Mouse (Mus musculus): Measurements from ENCODE around the gene Slc7a10. TPM values are rescaled to one million over a fixed set of nuclear protein-coding genes. Genes with fewer than 3 reads are reported as not detected.

The Slc7a10 gene
- total and polyA plus RNA-seq, 2 experiments from 2014 or later = 24.1 to 39.1 TPM

GRCm38 (mm10) chr7:35143864-35144618 lies 42.1 kb upstream of the Slc7a10 start:
- no peak overlapping the region for H3K4me3 ChIP-seq (ENCODE audit: low read depth, low read length)
- H3K9ac ChIP-seq (replicated peaks; ENCODE audit: low read length, poor library complexity, severe bottlenecking) = no peak overlapping the region
- no peaks in the 10 kb centered on the region for H3K9me3 ChIP-seq (ENCODE audit: low read length)
- DNase-seq (ENCODE audit: low spot score) (no peak), ATAC-seq (ENCODE audit: low FRiP score) (no peak)
- H3K4me2 ChIP-seq (ENCODE audit: low read depth, low read length, poor library complexity, severe bottlenecking) = no peak overlapping the region
- H3K4me1 ChIP-seq (ENCODE audit: insufficient read depth, low read length) = no peaks in the 10 kb centered on the region
- H3K27ac ChIP-seq (ENCODE audit: low read depth, low read length) = no peak overlapping the region
- WGBS = 75% methylated on average over 6 of the region's 6 CpGs
- no peaks in the 10 kb centered on the region for H3K36me3 ChIP-seq (ENCODE audit: insufficient read depth, low read length)
- H3K27me3 ChIP-seq (ENCODE audit: insufficient read depth, low read length) = no peaks in the 10 kb centered on the region
- TF ChIP-seq CTCF (IDR thresholded peaks at IDR 0.05) = no peak

GRCm38 (mm10) chr7:35145068-35145467 lies 41.1 kb upstream of the Slc7a10 start:
- Histone ChIP-seq H3K27ac (ENCODE audit: low read depth, low read length) (no peak overlapping the region), H3K9me3 (ENCODE audit: low read length) (no peaks in the 10 kb centered on the region), H3K36me3 (ENCODE audit: insufficient read depth, low read length) (no peaks in the 10 kb centered on the region), H3K4me1 (ENCODE audit: insufficient read depth, low read length) (no peaks in the 10 kb centered on the region), H3K27me3 (ENCODE audit: insufficient read depth, low read length) (no peaks in the 10 kb centered on the region), H3K4me3 (ENCODE audit: low read depth, low read length) (no peak overlapping the region), H3K4me2 (ENCODE audit: low read depth, low read length, poor library complexity, severe bottlenecking) (no peak overlapping the region), H3K9ac (replicated peaks; ENCODE audit: low read length, poor library complexity, severe bottlenecking) (no peak overlapping the region)
- no peak for TF ChIP-seq CTCF (IDR thresholded peaks at IDR 0.05)
- ATAC-seq (ENCODE audit: low FRiP score) = no peak
- no peak for DNase-seq (ENCODE audit: low spot score)
- WGBS = 86% methylated on average over 9 of the region's 9 CpGs

GRCm38 (mm10) chr7:35146269-35146668 lies 39.9 kb upstream of the Slc7a10 start:
- no peak overlapping the region for H3K4me2 ChIP-seq (ENCODE audit: low read depth, low read length, poor library complexity, severe bottlenecking)
- H3K27me3 ChIP-seq (ENCODE audit: insufficient read depth, low read length) = no peaks in the 10 kb centered on the region
- H3K9ac ChIP-seq (replicated peaks; ENCODE audit: low read length, poor library complexity, severe bottlenecking) = no peak overlapping the region
- no peak for ATAC-seq (ENCODE audit: low FRiP score)
- no peak for TF ChIP-seq CTCF (IDR thresholded peaks at IDR 0.05)
- H3K27ac ChIP-seq (ENCODE audit: low read depth, low read length) = no peak overlapping the region
- no peaks in the 10 kb centered on the region for H3K4me1 ChIP-seq (ENCODE audit: insufficient read depth, low read length)
- WGBS = 87% methylated on average over 10 of the region's 10 CpGs
- no peaks in the 10 kb centered on the region for H3K36me3 ChIP-seq (ENCODE audit: insufficient read depth, low read length)
- no peak for DNase-seq (ENCODE audit: low spot score)
- H3K4me3 ChIP-seq (ENCODE audit: low read depth, low read length) = no peak overlapping the region
- H3K9me3 ChIP-seq (ENCODE audit: low read length) = no peaks in the 10 kb centered on the region

- 83% methylated on average over 15 of the region's 15 CpGs for WGBS
- Histone ChIP-seq H3K4me1 (ENCODE audit: insufficient read depth, low read length) (no peaks in the 10 kb centered on the region), H3K27ac (ENCODE audit: low read depth, low read length) (no peak overlapping the region), H3K27me3 (ENCODE audit: insufficient read depth, low read length) (no peaks in the 10 kb centered on the region), H3K36me3 (ENCODE audit: insufficient read depth, low read length) (no peaks in the 10 kb centered on the region), H3K4me3 (ENCODE audit: low read depth, low read length) (no peak overlapping the region), H3K9ac (replicated peaks; ENCODE audit: low read length, poor library complexity, severe bottlenecking) (no peak overlapping the region), H3K4me2 (ENCODE audit: low read depth, low read length, poor library complexity, severe bottlenecking) (no peak overlapping the region), H3K9me3 (ENCODE audit: low read length) (no peaks in the 10 kb centered on the region)
- ATAC-seq (ENCODE audit: low FRiP score) (no peak), DNase-seq (ENCODE audit: low spot score) (no peak)
- no peak for TF ChIP-seq CTCF (IDR thresholded peaks at IDR 0.05)
Measured at GRCm38 (mm10) chr7:35149616-35150433, 36.4 kb upstream of the Slc7a10 start.

GRCm38 (mm10) chr7:35150860-35151259 lies 35.3 kb upstream of the Slc7a10 start:
- Histone ChIP-seq H3K9me3 (ENCODE audit: low read length) (no peaks in the 10 kb centered on the region), H3K4me1 (ENCODE audit: insufficient read depth, low read length) (no peaks in the 10 kb centered on the region), H3K4me2 (ENCODE audit: low read depth, low read length, poor library complexity, severe bottlenecking) (no peak overlapping the region), H3K27ac (ENCODE audit: low read depth, low read length) (no peak overlapping the region), H3K4me3 (ENCODE audit: low read depth, low read length) (no peak overlapping the region), H3K9ac (replicated peaks; ENCODE audit: low read length, poor library complexity, severe bottlenecking) (no peak overlapping the region), H3K36me3 (ENCODE audit: insufficient read depth, low read length) (no peaks in the 10 kb centered on the region), H3K27me3 (ENCODE audit: insufficient read depth, low read length) (peaks cover 5% of the 10 kb centered on the region; the same call in 1 of the 2 replicates)
- 85% methylated on average over 5 of the region's 5 CpGs for WGBS
- ATAC-seq (ENCODE audit: low FRiP score) = no peak
- no peak for TF ChIP-seq CTCF (IDR thresholded peaks at IDR 0.05)
- DNase-seq (ENCODE audit: low spot score) = no peak

GRCm38 (mm10) chr7:35154449-35154848 lies 31.7 kb upstream of the Slc7a10 start:
- Histone ChIP-seq H3K9me3 (ENCODE audit: low read length) (no peaks in the 10 kb centered on the region), H3K4me1 (ENCODE audit: insufficient read depth, low read length) (no peaks in the 10 kb centered on the region), H3K27ac (ENCODE audit: low read depth, low read length) (no peak overlapping the region), H3K4me2 (ENCODE audit: low read depth, low read length, poor library complexity, severe bottlenecking) (no peak overlapping the region), H3K36me3 (ENCODE audit: insufficient read depth, low read length) (no peaks in the 10 kb centered on the region), H3K9ac (replicated peaks; ENCODE audit: low read length, poor library complexity, severe bottlenecking) (no peak overlapping the region), H3K27me3 (ENCODE audit: insufficient read depth, low read length) (peaks cover 6% of the 10 kb centered on the region; the same call in 1 of the 2 replicates), H3K4me3 (ENCODE audit: low read depth, low read length) (no peak overlapping the region)
- WGBS = 77% methylated on average over 12 of the region's 12 CpGs
- ATAC-seq (ENCODE audit: low FRiP score) (no peak), DNase-seq (ENCODE audit: low spot score) (no peak)
- TF ChIP-seq CTCF (IDR thresholded peaks at IDR 0.05) = no peak

Data from midbrain, postnatal 0 days (tissue).